Mouse (Mus musculus) G1E (cell line): ENCODE measurements around the gene Psg16. TPM values are rescaled to one million over a fixed set of nuclear protein-coding genes. Genes with fewer than 3 reads are reported as not detected.

Source experiments
- ATAC-seq: 2 replicates; pipeline ENCODE4 v1.8.0; 2016; ENCODE audit warnings: mild to moderate bottlenecking; ENCODE audit not compliant: insufficient number of reproducible peaks, poor library complexity, low FRiP score, severe bottlenecking; ENCODE audit errors: extremely low read depth
- DNase-seq: peaks from one replicate; pipeline ENCODE4 v3.0.0; 2012; ENCODE audit warnings: low spot score
- H3K27me3 ChIP-seq: 2 replicates; pipeline ENCODE4 v1.6.1; 2012; ENCODE audit warnings: mild to moderate bottlenecking, low read length, inconsistent platforms; ENCODE audit not compliant: insufficient read depth
- H3K36me3 ChIP-seq: replicated peaks from 2 replicates; pipeline ENCODE3; 2012; ENCODE audit warnings: mild to moderate bottlenecking, inconsistent platforms
- H3K4me1 ChIP-seq: 2 replicates; pipeline ENCODE4 v1.6.1; 2012; ENCODE audit warnings: low read depth, low read length, inconsistent platforms, mixed read lengths; ENCODE audit not compliant: insufficient read depth
- H3K4me3 ChIP-seq: 2 replicates; pipeline ENCODE4 v1.5.1; 2012; ENCODE audit warnings: low read depth, mild to moderate bottlenecking, inconsistent platforms, low read length, moderate library complexity, mixed read lengths
- H3K9me3 ChIP-seq: replicated peaks from 2 replicates; pipeline ENCODE4 v1.6.1; 2012; ENCODE audit warnings: inconsistent platforms
- CTCF ChIP-seq: IDR thresholded peaks from 2 replicates; pipeline ENCODE4 v1.5.1; 2012; ENCODE audit warnings: low read depth, low read length, inconsistent platforms, mixed read lengths
- GATA1 ChIP-seq: IDR thresholded peaks from 2 replicates; pipeline ENCODE4 v1.6.1; 2012; ENCODE audit warnings: borderline replicate concordance, low read length, inconsistent platforms, mixed read lengths
- GATA2 ChIP-seq: IDR thresholded peaks from 2 replicates; pipeline ENCODE4 v1.6.1; 2012; ENCODE audit warnings: low read depth, low read length, inconsistent platforms, borderline replicate concordance
- POLR2AphosphoS5 ChIP-seq: IDR thresholded peaks from 2 replicates; pipeline ENCODE4 v1.6.1; 2012; ENCODE audit warnings: low read depth, low read length, inconsistent platforms; ENCODE audit not compliant: insufficient replicate concordance
- TAL1 ChIP-seq: conservative IDR thresholded peaks from 2 replicates; pipeline ENCODE4 v1.6.1; 2012; ENCODE audit warnings: low read depth, low read length, inconsistent platforms, mixed read lengths
- polyA plus RNA-seq: library from polyadenylated mRNA; stranded (reverse); fragments of >175 nt; gene quantifications from 2 replicates; pipeline ENCODE4 v1.2.3, GENCODE M21; 2012
- total RNA-seq, 2 experiments: library from RNA; stranded (forward) in 1 of 2; stranded (reverse) in 1 of 2; fragments of 200-1000 nt in 1 of 2; fragments of >200 nt in 1 of 2; fragmentation: Nextera tagmentation in 1 of 2; gene quantifications; 2 replicates each; pipeline ENCODE4 v1.2.3; 2014 to 2017

The Psg16 gene
- total and polyA plus RNA-seq, 3 experiments = 0.02 to 1.9 (median 0.71) TPM

DNA sequence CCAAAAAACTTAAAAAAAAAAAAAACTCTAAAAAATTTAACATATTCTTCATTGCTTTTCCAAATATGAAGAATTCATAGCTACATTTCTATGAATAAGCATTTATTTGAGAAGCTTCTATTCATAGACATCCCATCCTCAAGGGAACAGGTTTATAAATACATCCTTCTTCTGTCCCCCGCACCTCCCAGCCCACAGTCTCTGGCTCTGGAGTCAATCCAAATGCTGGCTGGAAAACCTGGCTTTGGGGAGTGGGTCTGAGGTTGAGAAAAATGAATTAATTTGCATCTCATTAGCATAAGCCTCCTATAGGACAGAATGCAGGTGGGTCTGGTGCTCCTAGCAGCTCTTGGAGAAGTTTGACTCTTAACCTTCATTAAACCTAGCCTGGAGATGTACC is 28.1 kb upstream of the Psg16 start:
- ATAC-seq = no peak
- H3K36me3 ChIP-seq = peaks cover 88% of the 10 kb centered on the region
- DNase-seq = no peak

DNA sequence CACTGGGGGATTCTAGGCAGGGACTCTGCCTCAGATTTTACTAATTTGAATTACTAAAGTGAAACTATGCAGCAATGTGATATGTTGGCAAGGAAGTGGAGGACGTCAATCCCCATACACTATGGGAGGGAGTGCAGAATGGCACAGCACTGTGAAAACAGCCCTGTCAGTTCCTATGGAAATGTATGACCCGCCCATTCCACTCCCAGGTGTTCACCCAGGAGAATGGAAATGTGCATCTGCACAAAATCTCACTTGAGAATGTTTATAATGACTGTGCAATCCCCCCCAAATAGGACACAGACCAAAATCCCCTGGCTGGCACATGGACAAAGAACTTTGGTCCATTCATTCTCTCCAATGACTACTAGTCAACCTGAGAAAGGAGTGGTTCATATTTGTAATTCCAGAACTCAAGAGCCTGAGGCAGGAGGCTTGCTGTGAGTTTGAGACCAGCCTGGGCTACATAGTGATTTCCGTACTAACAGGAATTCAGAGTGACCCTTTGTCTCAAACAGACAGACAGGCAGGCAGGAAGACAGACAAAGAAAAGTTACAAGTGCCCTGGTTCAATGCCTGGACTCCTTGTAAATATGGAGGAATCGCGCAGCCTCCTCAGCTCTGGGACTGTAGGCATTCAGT is 26.7 kb upstream of the Psg16 start:
- Histone ChIP-seq H3K36me3 (peaks cover 91% of the 10 kb centered on the region), H3K4me3 (no peak overlapping the region), H3K9me3 (no peaks in the 10 kb centered on the region), H3K4me1 (peaks cover 40% of the 10 kb centered on the region), H3K27me3 (no peaks in the 10 kb centered on the region)
- TF ChIP-seq CTCF (no peak), POLR2AphosphoS5 (no peak), TAL1 (no peak), GATA1 (no peak), GATA2 (no peak)
- DNase-seq (no peak), ATAC-seq (no peak)

More for the DNA sequence above, 28.1 kb upstream of the Psg16 start:
- H3K27me3 ChIP-seq = no peaks in the 10 kb centered on the region
- no peak for TF ChIP-seq GATA1
- H3K4me1 ChIP-seq = peaks cover 30% of the 10 kb centered on the region
- no peak overlapping the region for H3K4me3 ChIP-seq
- no peaks in the 10 kb centered on the region for H3K9me3 ChIP-seq

DNA sequence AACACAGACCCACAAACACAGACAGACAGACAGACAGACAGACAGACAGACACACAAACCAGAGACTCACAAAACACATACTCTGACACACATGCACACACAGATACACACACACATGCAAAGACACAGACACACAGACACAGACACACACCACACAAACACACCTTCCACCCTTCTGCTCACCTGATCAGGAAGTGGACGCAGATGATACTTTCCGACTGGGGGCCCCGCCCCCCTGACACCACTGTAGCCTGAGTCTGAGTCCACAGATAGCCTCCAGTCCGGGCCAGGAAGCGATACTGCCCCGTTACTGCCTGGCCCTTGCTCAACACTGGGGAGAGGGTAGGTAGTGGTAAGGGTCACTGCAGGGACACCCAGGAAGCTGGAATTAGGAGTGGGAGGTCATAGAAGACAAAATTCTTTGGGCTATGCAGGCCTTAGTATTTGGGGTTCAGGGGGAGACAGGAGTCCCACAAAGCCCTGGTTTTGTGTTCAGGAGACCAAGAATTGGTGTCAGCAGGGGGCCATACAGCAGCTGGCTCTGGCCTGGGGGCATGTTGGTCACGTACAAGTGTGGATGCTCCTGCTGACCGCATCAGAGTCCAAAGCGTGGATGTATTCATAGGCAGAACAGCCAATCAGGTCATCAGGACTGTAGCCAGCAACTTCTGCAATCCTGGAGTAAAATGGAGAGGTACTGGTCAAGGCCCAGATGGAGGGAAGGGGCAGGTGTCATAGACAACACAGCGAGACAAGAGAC is 25.2 kb upstream of the Psg16 start:
- DNase-seq (no peak), ATAC-seq (no peak)
- peaks cover 90% of the 10 kb centered on the region for H3K36me3 ChIP-seq
- no peaks in the 10 kb centered on the region for H3K27me3 ChIP-seq
- H3K4me1 ChIP-seq = peaks cover 47% of the 10 kb centered on the region
- no peak overlapping the region; the same call in 1 of the 2 replicates for H3K4me3 ChIP-seq
- TF ChIP-seq TAL1 = no peak
- TF ChIP-seq CTCF = no peak
- no peak for TF ChIP-seq GATA1
- no peak for TF ChIP-seq POLR2AphosphoS5
- no peak for TF ChIP-seq GATA2
- no peaks in the 10 kb centered on the region for H3K9me3 ChIP-seq

DNA sequence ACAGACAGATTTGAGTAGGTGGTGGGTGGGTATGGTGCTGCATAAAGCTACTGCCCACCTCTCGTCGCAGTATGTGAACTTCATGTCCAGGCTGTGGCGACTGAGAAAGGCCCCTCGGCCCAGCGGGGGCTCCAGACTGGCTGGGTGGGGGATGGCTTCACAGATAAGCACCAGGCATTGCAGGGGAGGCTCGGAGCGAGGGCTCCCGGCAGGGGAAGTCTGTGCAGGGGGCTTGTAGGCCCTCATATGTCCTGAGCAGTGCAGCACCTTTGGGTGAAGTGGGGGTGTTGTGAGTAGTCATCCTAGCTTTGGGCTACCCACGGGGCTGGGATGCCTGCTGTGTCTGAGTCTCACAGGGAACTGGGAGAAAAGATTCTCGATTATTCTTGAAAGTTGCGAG is 23.3 kb upstream of the Psg16 start:
- Histone ChIP-seq H3K27me3 (no peaks in the 10 kb centered on the region), H3K4me1 (peaks cover 58% of the 10 kb centered on the region), H3K36me3 (peaks cover 86% of the 10 kb centered on the region), H3K4me3 (peak overlapping the region; percentile 58; the same call in 1 of the 2 replicates), H3K9me3 (no peaks in the 10 kb centered on the region)
- TF ChIP-seq GATA1 = no peak
- TF ChIP-seq CTCF = no peak
- TF ChIP-seq GATA2 = no peak
- TF ChIP-seq POLR2AphosphoS5 = no peak
- no peak for TF ChIP-seq TAL1
- ATAC-seq (no peak), DNase-seq (no peak)

DNA sequence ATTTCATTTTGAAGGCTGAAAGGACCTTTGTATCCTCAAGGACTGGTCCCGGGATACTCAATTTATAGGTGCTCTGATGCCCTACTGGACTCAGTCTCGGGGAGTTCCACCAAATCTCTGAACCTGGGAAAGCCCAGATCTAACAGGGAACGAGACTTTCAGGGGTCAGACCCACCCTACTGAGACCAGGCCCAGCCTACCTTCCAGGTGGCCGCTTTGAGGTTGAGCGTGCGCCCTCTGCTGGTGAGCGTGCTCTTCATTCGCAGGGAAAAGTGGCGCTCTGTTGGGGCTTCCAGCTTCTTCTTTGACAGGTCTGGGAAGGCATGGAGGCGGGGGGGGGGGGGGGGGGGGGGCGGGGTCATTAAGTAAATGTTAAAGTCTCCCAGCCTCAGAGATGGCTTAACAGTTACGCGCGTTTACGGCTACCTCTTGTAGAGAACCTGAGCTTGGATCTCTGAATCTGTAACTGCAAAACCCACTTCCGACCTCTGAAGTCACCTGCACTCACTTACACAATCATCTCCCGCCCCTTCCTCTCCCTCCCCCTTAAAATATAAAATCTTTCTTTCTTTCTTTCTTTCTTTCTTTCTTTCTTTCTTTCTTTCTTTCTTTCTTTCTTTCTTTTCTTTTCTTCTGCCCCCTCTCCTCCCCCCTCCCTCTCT is 22.8 kb upstream of the Psg16 start:
- H3K36me3 ChIP-seq = peaks cover 87% of the 10 kb centered on the region
- no peak for TF ChIP-seq POLR2AphosphoS5
- no peak for TF ChIP-seq TAL1
- peak; percentile 25 for TF ChIP-seq CTCF
- ATAC-seq = no peak
- DNase-seq = peak; percentile 49
- H3K4me1 ChIP-seq = peaks cover 63% of the 10 kb centered on the region
- H3K27me3 ChIP-seq = no peaks in the 10 kb centered on the region
- peak overlapping the region; percentile 58; the same call in 1 of the 2 replicates for H3K4me3 ChIP-seq
- no peaks in the 10 kb centered on the region for H3K9me3 ChIP-seq

DNA sequence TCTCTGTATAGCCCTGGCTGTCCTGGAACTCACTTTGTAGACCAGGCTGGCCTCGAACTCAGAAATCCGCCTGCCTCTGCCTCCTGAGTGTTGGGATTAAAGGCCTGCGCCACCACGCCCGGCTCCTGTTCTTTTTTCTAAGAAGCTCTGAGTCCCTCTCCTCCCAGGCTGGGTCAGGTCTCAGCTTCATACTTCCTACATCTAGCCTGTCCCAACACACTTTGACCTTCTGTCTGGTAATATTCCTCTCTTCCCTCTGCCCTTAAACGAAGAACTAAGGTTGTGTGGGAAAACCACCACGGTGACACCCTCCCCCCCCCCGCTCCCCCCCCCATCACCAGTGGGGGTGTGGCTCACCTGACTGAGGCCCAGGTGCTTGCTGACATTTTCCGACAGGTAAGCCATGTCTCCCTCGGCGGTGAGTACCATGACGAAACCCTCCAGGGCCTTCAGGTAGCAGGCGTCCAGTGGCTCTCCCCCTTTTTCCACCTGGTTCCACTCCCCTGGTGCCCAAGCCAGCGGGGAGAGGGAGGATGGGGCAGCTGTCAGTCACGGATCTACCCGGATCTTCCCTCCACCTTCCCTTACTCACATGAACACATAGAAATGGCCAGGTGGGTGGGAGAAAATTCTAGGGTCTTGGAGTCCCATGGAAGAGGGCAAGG is 19.4 kb upstream of the Psg16 start:
- H3K4me3 ChIP-seq = peak overlapping the region; percentile 44; the same call in 1 of the 2 replicates
- DNase-seq = no peak
- no peak for ATAC-seq
- H3K36me3 ChIP-seq = peaks cover 69% of the 10 kb centered on the region
- H3K27me3 ChIP-seq = no peaks in the 10 kb centered on the region
- TF ChIP-seq POLR2AphosphoS5 = no peak
- no peak for TF ChIP-seq GATA1
- no peak for TF ChIP-seq TAL1
- no peak for TF ChIP-seq GATA2
- no peak for TF ChIP-seq CTCF
- no peaks in the 10 kb centered on the region for H3K9me3 ChIP-seq
- peaks cover 74% of the 10 kb centered on the region for H3K4me1 ChIP-seq
